Mouse (Mus musculus) cerebellum, adult 18-20 months (tissue): ENCODE results near the gene Svs5.

Experiments used
- DNase-seq, 2 experiments: peaks; one replicate each; pipeline ENCODE4 v3.0.0; 2021

Gene Svs5

DNA sequence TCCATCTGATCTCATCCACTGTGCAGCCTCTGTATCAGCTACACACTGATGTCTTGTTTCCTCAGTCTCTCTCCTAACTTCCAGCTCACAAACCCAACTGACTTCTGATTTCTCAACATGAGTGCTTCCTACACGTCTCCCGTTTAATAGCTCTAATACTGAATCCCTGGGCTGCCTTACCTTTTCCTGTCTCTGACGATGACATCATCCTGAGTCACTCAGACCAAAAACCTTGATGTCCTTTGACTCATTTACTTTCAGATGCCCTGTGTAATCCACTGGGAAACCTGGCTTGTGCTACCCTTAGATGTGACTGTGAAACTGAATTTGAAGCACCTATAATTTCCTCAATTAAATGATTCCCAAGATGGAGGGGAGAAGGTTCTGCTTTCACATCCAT, 50.4 kb downstream of the Svs5 start:
- no peak for DNase-seq
